Mouse (Mus musculus) skeletal muscle tissue, adult 2 months (tissue): Measurements from ENCODE around the gene Serhl.

Experiments used
- DNase-seq: peaks from one replicate; pipeline ENCODE4 v3.0.0-alpha.2; 2012; ENCODE audit warnings: low read depth, low spot score

Serhl gene

GRCm38 (mm10) chr15:83084022-83084640, 5.2 kb upstream of the Serhl start:
- peak; percentile 25 for DNase-seq

DNA sequence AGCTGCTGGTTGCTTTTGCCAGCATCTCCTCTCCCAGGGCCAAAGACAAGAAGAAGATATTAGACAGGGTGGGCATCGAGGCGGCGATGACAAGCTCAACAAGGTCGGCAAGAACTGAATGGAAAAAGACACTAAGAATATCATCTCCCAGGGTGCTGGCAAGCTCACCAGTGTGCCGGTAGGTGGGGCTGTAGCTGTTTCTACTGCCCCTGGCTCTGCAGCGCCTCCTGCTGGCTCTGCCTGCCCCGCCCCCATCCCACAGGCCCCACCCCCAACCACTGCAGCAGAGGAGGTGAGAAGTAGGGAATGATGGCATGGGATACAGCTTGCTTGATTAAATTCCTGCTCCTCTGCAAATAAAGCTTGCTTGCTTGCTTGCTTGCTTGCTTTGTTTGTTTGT, 3.4 kb upstream of the Serhl start:
- DNase-seq: peak; percentile 17

DNA sequence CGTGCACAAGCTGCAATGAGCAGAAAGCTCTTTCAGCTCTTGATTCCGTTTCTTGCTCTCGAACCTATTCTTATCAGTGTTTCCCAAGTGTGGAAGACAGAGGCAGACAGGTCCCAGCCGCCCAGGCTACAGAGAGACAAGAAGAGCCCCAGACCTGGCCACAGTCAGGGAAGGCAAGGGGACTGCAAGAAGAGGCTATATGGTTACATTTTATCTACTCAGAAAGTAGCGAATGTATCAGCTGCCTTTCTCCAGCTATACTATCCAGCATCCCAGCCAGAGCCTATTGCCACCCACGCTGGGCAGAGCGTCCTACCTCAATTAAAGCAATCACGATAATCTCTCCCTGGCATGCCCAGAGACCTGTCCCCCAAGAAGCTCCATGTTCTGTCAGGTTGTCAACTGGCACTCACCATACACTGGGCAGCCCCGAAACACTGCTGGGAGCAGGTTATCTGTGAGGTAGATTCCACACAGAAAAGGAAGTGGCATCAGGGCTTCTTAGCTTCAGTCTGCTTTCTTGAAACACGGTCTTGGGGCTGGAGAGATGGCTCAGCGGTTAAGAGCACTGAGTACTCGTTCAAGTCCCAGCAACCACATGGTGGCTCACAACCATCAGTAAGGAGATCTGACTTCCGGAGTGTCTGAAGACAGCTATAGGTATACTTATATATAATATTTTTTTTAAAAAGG, 2.5 kb upstream of the Serhl start:
- DNase-seq: no peak

GRCm38 (mm10) chr15:83088495-83089428, 544 bp upstream of the Serhl start:
- no peak for DNase-seq

DNA sequence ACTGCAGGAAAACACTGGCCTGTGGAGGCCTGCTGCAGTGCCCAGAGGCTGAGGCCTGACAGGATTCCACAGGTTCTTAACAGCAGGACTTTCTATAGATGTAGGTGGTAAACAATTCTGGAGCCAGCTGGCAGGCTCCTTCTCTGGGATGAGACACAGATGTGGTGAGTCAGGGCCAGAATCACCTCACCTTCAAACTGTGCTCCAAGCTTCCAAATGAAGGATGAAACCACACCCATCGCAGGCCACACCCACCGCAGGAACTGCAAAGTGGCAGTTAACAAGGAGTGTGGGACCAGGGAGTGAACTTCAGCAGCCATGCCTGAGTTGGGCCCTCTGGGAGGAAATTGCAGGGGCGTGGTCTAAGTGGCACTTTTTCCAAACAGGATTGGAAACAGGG, 1.6 kb downstream of the Serhl start:
- DNase-seq: no peak

- DNase-seq: peak; percentile 59
Observed at GRCm38 (mm10) chr15:83093687-83094086, 4.4 kb downstream of the Serhl start.

DNA sequence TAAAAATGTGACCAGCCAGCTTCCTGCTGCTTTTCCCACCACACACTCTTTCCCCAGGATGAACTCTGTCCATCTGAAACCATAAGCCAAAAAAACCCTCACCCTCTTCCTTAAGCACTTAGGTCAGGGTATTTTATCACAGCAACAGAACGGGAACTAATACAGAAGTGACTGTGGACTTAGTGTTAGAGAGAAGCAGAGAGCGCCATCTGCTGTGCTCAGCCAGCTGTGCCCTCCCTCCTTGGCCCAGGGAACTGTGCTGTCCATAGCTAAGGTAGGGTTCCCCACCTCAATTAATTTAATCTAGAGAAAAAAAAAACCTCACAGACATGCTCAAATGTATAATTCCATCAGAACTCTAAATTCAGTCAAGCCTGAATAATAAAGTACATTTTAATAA, 6.6 kb downstream of the Serhl start:
- DNase-seq: no peak

DNA sequence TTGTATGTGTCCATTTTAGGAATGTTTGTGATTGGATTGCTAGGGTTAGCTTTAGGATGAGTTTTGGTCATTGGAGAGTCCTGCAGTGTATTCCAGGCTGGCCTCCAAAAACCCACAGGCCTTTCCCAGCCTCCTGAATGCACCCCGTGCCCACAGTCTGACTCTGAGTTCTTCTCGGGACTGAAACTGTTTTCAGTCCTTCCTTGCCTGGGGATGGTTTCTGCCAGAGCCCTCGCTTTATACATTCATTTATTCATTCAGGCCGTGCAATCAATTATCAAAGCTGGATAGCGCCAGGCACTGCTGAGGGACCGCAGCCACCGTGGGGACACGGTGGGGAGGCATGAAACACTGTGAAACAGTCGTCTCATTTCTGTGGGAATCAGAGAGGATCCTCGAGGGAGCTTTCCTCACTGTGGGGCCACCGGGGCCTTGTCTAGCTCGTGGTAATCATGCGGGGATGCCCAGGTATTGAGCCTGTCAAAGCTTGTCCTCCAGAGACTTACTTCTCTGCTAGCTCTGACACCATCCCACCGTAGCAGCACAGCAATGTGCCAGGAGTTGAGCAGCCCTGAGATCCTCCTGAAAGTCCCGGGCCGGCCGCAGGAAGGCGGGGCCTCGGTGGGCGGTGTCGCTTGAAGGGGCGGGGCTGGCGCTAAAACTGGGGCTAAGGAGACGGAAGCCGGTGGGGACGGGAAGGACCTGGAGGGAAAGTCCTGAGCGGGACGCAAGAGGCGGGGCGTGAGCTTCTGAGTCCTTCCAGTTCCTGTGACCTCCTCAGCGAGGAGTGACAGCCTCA, 10.4 kb downstream of the Serhl start:
- peak; percentile 82 for DNase-seq

DNA sequence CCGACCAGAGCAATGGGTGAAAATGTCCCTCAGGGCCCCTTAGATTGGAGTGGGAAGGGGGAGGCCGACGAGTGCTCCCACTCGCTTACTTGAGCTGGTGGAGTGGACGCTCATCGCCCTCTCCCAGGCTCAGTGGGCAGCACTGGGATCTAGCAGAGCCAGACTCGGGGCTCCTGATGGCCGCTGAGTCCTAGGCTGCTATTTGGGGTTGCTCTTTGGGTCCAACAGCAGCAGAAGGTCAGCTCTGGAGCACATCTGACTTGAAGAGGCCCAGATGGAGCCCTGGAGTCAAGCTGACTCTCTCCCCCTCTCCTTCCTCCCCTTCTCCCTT, 11.0 kb downstream of the Serhl start:
- no peak for DNase-seq

GRCm38 (mm10) chr15:83103111-83103510, 13.8 kb downstream of the Serhl start:
- no peak for DNase-seq

- no peak for DNase-seq
Observed at GRCm38 (mm10) chr15:83106426-83106825, 17.1 kb downstream of the Serhl start.

- DNase-seq: no peak
Observed at GRCm38 (mm10) chr15:83107814-83108213, 18.5 kb downstream of the Serhl start.

- DNase-seq: no peak
Observed at GRCm38 (mm10) chr15:83111290-83111689, 22.0 kb downstream of the Serhl start.

- DNase-seq: no peak
Observed at GRCm38 (mm10) chr15:83111874-83112273, 22.6 kb downstream of the Serhl start.

DNA sequence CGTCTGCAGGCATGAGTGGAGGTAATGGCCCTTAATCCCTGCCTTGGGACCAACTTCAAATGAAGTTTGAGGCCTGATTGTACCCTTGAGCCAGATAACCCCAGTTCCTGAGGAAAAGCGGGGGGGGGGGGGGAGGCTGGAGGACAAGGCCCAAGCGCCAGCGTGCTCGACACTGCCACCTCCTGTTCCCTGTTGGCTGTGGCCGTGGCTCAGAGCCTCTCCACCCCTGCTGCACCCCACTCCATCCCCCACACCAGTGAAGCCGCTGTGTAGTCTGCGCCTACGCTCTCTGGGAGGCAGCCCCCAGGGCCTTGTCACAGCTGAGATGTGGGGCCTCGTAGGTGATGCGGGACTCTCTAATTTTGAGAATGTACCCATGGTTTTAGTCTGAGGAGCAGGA, 23.6 kb downstream of the Serhl start:
- no peak for DNase-seq

GRCm38 (mm10) chr15:83114106-83114505, 24.8 kb downstream of the Serhl start:
- no peak for DNase-seq

DNA sequence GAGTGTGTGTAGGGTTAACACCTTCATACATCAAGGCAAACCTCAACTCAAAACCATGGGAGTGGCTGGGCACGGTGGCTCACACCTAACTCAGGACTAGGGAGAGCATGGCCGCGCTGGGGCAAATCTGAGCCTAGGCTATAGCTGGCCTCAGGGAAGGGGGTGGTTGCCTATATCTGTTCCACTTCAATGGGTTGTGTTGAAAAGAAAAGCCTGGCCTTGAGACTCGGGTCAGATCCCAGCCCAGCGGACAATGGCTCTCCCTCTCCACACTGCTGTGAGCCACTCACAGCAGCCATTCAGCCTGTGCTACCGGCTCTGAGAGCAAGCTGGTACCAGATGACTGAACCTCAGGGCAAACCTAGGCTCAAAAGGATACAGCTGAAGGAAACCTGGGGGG, 25.8 kb downstream of the Serhl start:
- DNase-seq: no peak

- peak; percentile 50 for DNase-seq
Observed at GRCm38 (mm10) chr15:83118360-83118759, 29.1 kb downstream of the Serhl start.

- DNase-seq: no peak
Observed at GRCm38 (mm10) chr15:83121709-83122565, 32.6 kb downstream of the Serhl start.

DNA sequence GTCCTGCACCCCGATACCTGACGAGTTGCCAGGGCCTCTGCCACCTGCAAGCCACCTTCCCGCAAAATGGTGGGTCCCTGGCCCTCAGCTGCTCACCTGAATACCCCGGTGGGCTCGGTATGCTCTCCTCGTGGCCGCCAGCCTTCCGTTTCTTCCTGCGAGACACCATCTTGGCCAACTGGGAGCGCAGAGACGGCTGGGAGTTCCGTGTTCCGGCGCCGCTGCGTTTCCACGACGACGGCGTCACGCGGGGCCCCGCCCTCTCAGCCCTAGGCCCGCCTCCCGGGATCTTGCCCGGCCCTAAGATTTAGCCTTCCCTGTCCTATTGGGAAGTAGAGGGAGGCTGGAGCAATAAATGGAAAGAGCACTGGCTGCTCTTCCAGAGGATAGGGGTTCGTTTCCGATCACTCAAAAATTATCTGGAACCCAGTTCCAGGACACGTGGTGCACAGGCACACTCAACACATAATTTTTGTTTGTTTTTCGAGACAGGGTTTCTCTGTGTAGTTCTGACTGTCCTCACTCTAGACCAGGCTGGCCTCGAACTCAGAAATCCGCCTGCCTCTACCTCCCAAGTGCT, 33.4 kb downstream of the Serhl start, which contains the start of gene Rrp7a:
Rrp7a (minus strand) TSS at position 236 of the 580 bp plus-strand sequence.
- DNase-seq: peak; percentile 75
